Comparison of ENCODE assay signal across 26 mouse cellular contexts in genomic region chr4:76154190-76154589, GRCm38 (mm10).
A peak's percentile ranks its signal among the peaks of the same experiment; 100 is the strongest.
DNase-seq lines count a peak whose midpoint lies in the region; ATAC-seq lines count a peak whose summit lies in the region.
"Had no signal": no experiment of that assay in that cellular context is flagged by ENCODE, and none has a peak within 500 bp of the region (broad histone marks: within the 10 kb centered on the region; RNA-seq: fewer than 3 reads in every experiment).

No protein-coding gene starts in this region.

- H3K27ac ChIP-seq in embryonic facial prominence, embryonic 14.5 days (replicated peaks; ENCODE audit: low read depth, low read length), result no peak overlapping the region
- H3K27ac ChIP-seq in embryonic facial prominence, embryonic 10.5 days (replicated peaks), result no peak overlapping the region
- H3K27ac ChIP-seq in hindbrain, embryonic 14.5 days, result 0 out of 2 replicates have a peak overlapping the region, but pooled peaks have one; percentile 3
- H3K27ac ChIP-seq in hindbrain, embryonic 11.5 days (ENCODE audit: low read depth, low read length), result no peak overlapping the region
- no peak overlapping the region for H3K27ac ChIP-seq in midbrain, embryonic 11.5 days (ENCODE audit: low read depth, low read length)
- H3K27ac ChIP-seq in midbrain, embryonic 13.5 days, result no peak overlapping the region
- no peak overlapping the region for H3K27ac ChIP-seq in heart, embryonic 11.5 days (ENCODE audit: low read depth, low read length)
- H3K27ac ChIP-seq: heart, adult 2 months; hindbrain, embryonic 12.5 days; kidney, postnatal 0 days; limb, embryonic 13.5 days; liver, embryonic 13.5 days; neural tube, embryonic 15.5 days; stomach, embryonic 15.5 days had no signal

- H3K4me1 ChIP-seq in embryonic facial prominence, embryonic 14.5 days (ENCODE audit: control insufficient read depth, insufficient read depth, low read length), result no peaks in the 10 kb centered on the region
- no peaks in the 10 kb centered on the region for H3K4me1 ChIP-seq in embryonic facial prominence, embryonic 10.5 days
- no peaks in the 10 kb centered on the region for H3K4me1 ChIP-seq in hindbrain, embryonic 14.5 days (replicated peaks; ENCODE audit: control insufficient read depth, insufficient read depth, low read length)
- H3K4me1 ChIP-seq in hindbrain, embryonic 11.5 days (replicated peaks; ENCODE audit: control insufficient read depth, insufficient read depth, low read length), result no peaks in the 10 kb centered on the region
- no peaks in the 10 kb centered on the region for H3K4me1 ChIP-seq in midbrain, embryonic 11.5 days (ENCODE audit: control insufficient read depth, insufficient read depth, low read length)
- H3K4me1 ChIP-seq in midbrain, embryonic 13.5 days (replicated peaks), result peaks cover 3% of the 10 kb centered on the region; the same call in 1 of the 2 replicates
- H3K4me1 ChIP-seq in heart, embryonic 11.5 days (ENCODE audit: control insufficient read depth, insufficient read depth, low read length), result no peaks in the 10 kb centered on the region
- H3K4me1 ChIP-seq: limb, embryonic 13.5 days; liver, embryonic 13.5 days; megakaryocyte, embryonic 14.5 days; neural tube, embryonic 15.5 days; stomach, embryonic 15.5 days had no signal

- no peak overlapping the region for H3K9ac ChIP-seq in embryonic facial prominence, embryonic 14.5 days (ENCODE audit: low read depth, low read length)
- H3K9ac ChIP-seq in hindbrain, embryonic 14.5 days, result no peak overlapping the region
- no peak overlapping the region for H3K9ac ChIP-seq in hindbrain, embryonic 11.5 days (ENCODE audit: low read depth, low read length)
- H3K9ac ChIP-seq in midbrain, embryonic 11.5 days (ENCODE audit: low read length), result no peak overlapping the region
- no peak overlapping the region for H3K9ac ChIP-seq in midbrain, embryonic 13.5 days (replicated peaks)
- no peak overlapping the region for H3K9ac ChIP-seq in heart, embryonic 11.5 days (ENCODE audit: low read depth, low read length)
- H3K9ac ChIP-seq: hindbrain, embryonic 12.5 days; limb, embryonic 13.5 days; liver, embryonic 13.5 days; neural tube, embryonic 15.5 days; stomach, embryonic 15.5 days had no signal

- H3K36me3 ChIP-seq in embryonic facial prominence, embryonic 14.5 days (ENCODE audit: control insufficient read depth, insufficient read depth, low read length), result no peaks in the 10 kb centered on the region
- no peaks in the 10 kb centered on the region for H3K36me3 ChIP-seq in embryonic facial prominence, embryonic 10.5 days (replicated peaks)
- no peaks in the 10 kb centered on the region for H3K36me3 ChIP-seq in hindbrain, embryonic 14.5 days (replicated peaks; ENCODE audit: control insufficient read depth, insufficient read depth)
- H3K36me3 ChIP-seq in hindbrain, embryonic 11.5 days (ENCODE audit: control insufficient read depth, insufficient read depth, low read length), result no peaks in the 10 kb centered on the region
- no peaks in the 10 kb centered on the region for H3K36me3 ChIP-seq in midbrain, embryonic 11.5 days (ENCODE audit: control insufficient read depth, insufficient read depth, low read length)
- no peaks in the 10 kb centered on the region for H3K36me3 ChIP-seq in midbrain, embryonic 13.5 days
- no peaks in the 10 kb centered on the region for H3K36me3 ChIP-seq in heart, embryonic 11.5 days (ENCODE audit: control insufficient read depth, insufficient read depth, low read length)
- H3K36me3 ChIP-seq: hindbrain, embryonic 12.5 days; limb, embryonic 13.5 days; liver, embryonic 13.5 days; neural tube, embryonic 15.5 days; stomach, embryonic 15.5 days had no signal

- no peak for ATAC-seq in embryonic facial prominence, embryonic 14.5 days (ENCODE audit: low read depth)
- no peak for ATAC-seq in hindbrain, embryonic 14.5 days (ENCODE audit: low FRiP score)
- no peak for ATAC-seq in hindbrain, embryonic 11.5 days (ENCODE audit: low FRiP score)
- no peak for ATAC-seq in midbrain, embryonic 11.5 days (ENCODE audit: low FRiP score)
- ATAC-seq in midbrain, embryonic 13.5 days, result no peak
- no peak for ATAC-seq in heart, embryonic 11.5 days (replicated peaks; ENCODE audit: insufficient number of reproducible peaks, low FRiP score, low TSS enrichment)
- ATAC-seq: lung, postnatal 0 days had no signal

- H3K4me2 ChIP-seq in embryonic facial prominence, embryonic 14.5 days (ENCODE audit: low read depth, low read length), result no peak overlapping the region
- no peak overlapping the region for H3K4me2 ChIP-seq in hindbrain, embryonic 14.5 days (replicated peaks)
- no peak overlapping the region for H3K4me2 ChIP-seq in hindbrain, embryonic 11.5 days (replicated peaks; ENCODE audit: low read depth, low read length)
- H3K4me2 ChIP-seq in midbrain, embryonic 11.5 days, result no peak overlapping the region
- H3K4me2 ChIP-seq in midbrain, embryonic 13.5 days (replicated peaks), result no peak overlapping the region
- no peak overlapping the region for H3K4me2 ChIP-seq in heart, embryonic 11.5 days
- H3K4me2 ChIP-seq: hindbrain, embryonic 12.5 days; limb, embryonic 13.5 days; liver, embryonic 13.5 days; neural tube, embryonic 15.5 days; stomach, embryonic 15.5 days had no signal

- no peak overlapping the region for H3K4me3 ChIP-seq in embryonic facial prominence, embryonic 14.5 days (ENCODE audit: low read depth, low read length)
- H3K4me3 ChIP-seq in embryonic facial prominence, embryonic 10.5 days, result no peak overlapping the region
- H3K4me3 ChIP-seq in hindbrain, embryonic 14.5 days (replicated peaks; ENCODE audit: low read length), result no peak overlapping the region
- no peak overlapping the region for H3K4me3 ChIP-seq in hindbrain, embryonic 11.5 days (ENCODE audit: low read depth, low read length)
- H3K4me3 ChIP-seq in midbrain, embryonic 11.5 days (ENCODE audit: low read depth, low read length), result no peak overlapping the region
- no peak overlapping the region for H3K4me3 ChIP-seq in midbrain, embryonic 13.5 days (replicated peaks)
- no peak overlapping the region for H3K4me3 ChIP-seq in heart, embryonic 11.5 days (ENCODE audit: low read depth, low read length)
- H3K4me3 ChIP-seq: heart, adult 2 months; hindbrain, embryonic 12.5 days; limb, embryonic 13.5 days; liver, embryonic 13.5 days; megakaryocyte, embryonic 14.5 days; neural tube, embryonic 15.5 days; stomach, embryonic 15.5 days had no signal

- H3K9me3 ChIP-seq in embryonic facial prominence, embryonic 14.5 days (ENCODE audit: control insufficient read depth, low read length), result no peaks in the 10 kb centered on the region
- H3K9me3 ChIP-seq in embryonic facial prominence, embryonic 10.5 days, result no peaks in the 10 kb centered on the region
- H3K9me3 ChIP-seq in hindbrain, embryonic 14.5 days (ENCODE audit: control insufficient read depth, low read length), result no peaks in the 10 kb centered on the region
- H3K9me3 ChIP-seq in hindbrain, embryonic 11.5 days (ENCODE audit: control insufficient read depth, low read length), result no peaks in the 10 kb centered on the region
- H3K9me3 ChIP-seq in midbrain, embryonic 11.5 days (ENCODE audit: control insufficient read depth, low read length), result no peaks in the 10 kb centered on the region
- no peaks in the 10 kb centered on the region for H3K9me3 ChIP-seq in midbrain, embryonic 13.5 days
- H3K9me3 ChIP-seq in heart, embryonic 11.5 days (replicated peaks; ENCODE audit: control insufficient read depth, low read length), result no peaks in the 10 kb centered on the region
- H3K9me3 ChIP-seq: hindbrain, embryonic 12.5 days; limb, embryonic 13.5 days; liver, embryonic 13.5 days; megakaryocyte, embryonic 14.5 days; neural tube, embryonic 15.5 days; stomach, embryonic 15.5 days had no signal

- DNase-seq in embryonic facial prominence, embryonic 14.5 days (ENCODE audit: low spot score), result peak; percentile 49
- no peak for DNase-seq in embryonic facial prominence, embryonic 10.5 days (ENCODE audit: low spot score)
- no peak for DNase-seq in hindbrain, embryonic 14.5 days (ENCODE audit: low spot score)
- DNase-seq in hindbrain, embryonic 11.5 days (ENCODE audit: low spot score), result no peak
- DNase-seq in midbrain, embryonic 11.5 days (ENCODE audit: low spot score, missing footprints), result peak; percentile 81
- DNase-seq in Muller cell, postnatal 12 days (ENCODE audit: inconsistent ontology term), result peak; percentile 75
- DNase-seq: adrenal gland, postnatal 14 days; cerebellum, adult 18-20 months; heart, adult 2 months; heart, postnatal 14 days; kidney, adult 18-20 months; kidney, postnatal 4 days; liver, embryonic 13.5 days; lung, adult 18-20 months; lung, postnatal 4 days; retina, postnatal 1 day; right cerebral cortex, postnatal 14 days had no signal

- no peaks in the 10 kb centered on the region for H3K27me3 ChIP-seq in embryonic facial prominence, embryonic 14.5 days (replicated peaks; ENCODE audit: control insufficient read depth, insufficient read depth, low read length)
- no peaks in the 10 kb centered on the region for H3K27me3 ChIP-seq in embryonic facial prominence, embryonic 10.5 days (replicated peaks; ENCODE audit: low read depth, poor library complexity, severe bottlenecking)
- H3K27me3 ChIP-seq in hindbrain, embryonic 14.5 days (ENCODE audit: control insufficient read depth, insufficient read depth, low read length), result no peaks in the 10 kb centered on the region
- H3K27me3 ChIP-seq in hindbrain, embryonic 11.5 days (ENCODE audit: control insufficient read depth, insufficient read depth, low read length), result no peaks in the 10 kb centered on the region
- H3K27me3 ChIP-seq in midbrain, embryonic 11.5 days (ENCODE audit: control insufficient read depth, insufficient read depth, low read length), result no peaks in the 10 kb centered on the region
- no peaks in the 10 kb centered on the region for H3K27me3 ChIP-seq in midbrain, embryonic 13.5 days
- H3K27me3 ChIP-seq in heart, embryonic 11.5 days (ENCODE audit: control insufficient read depth, insufficient read depth, low read length), result no peaks in the 10 kb centered on the region
- H3K27me3 ChIP-seq: hindbrain, embryonic 12.5 days; limb, embryonic 13.5 days; liver, embryonic 13.5 days; megakaryocyte, embryonic 14.5 days; neural tube, embryonic 15.5 days; stomach, embryonic 15.5 days had no signal

- WGBS in embryonic facial prominence, embryonic 14.5 days, result 47% methylated on average over 2 of the region's 2 CpGs
- 57% methylated on average over 2 of the region's 2 CpGs for WGBS in embryonic facial prominence, embryonic 10.5 days
- 24% methylated on average over 2 of the region's 2 CpGs for WGBS in hindbrain, embryonic 14.5 days
- WGBS in hindbrain, embryonic 11.5 days, result 36% methylated on average over 2 of the region's 2 CpGs
- 38% methylated on average over 2 of the region's 2 CpGs for WGBS in midbrain, embryonic 11.5 days
- 34% methylated on average over 2 of the region's 2 CpGs for WGBS in midbrain, embryonic 13.5 days
- WGBS in heart, embryonic 11.5 days (ENCODE audit: insufficient replicate concordance), result 56% methylated on average over 2 of the region's 2 CpGs

Comparison
In these comparisons a context has a peak if more than half of its experiments do, and no peak if none do; other contexts are left out.
1. DNase-seq: peak in embryonic facial prominence, embryonic 14.5 days (single experiment), midbrain, embryonic 11.5 days (single experiment) and Muller cell, postnatal 12 days (single experiment); none in embryonic facial prominence, embryonic 10.5 days (single experiment), hindbrain, embryonic 14.5 days (single experiment) and hindbrain, embryonic 11.5 days (single experiment).